Mouse (Mus musculus): ENCODE measurements around the gene Ankrd50. TPM values are rescaled to one million over a fixed set of nuclear protein-coding genes. Genes with fewer than 3 reads are reported as not detected.

Gene Ankrd50
- polyA plus RNA-seq, 1 experiment from 2014 or later = 11.2 TPM

- Histone ChIP-seq H3K4me2 (no peak overlapping the region), H3K4me3 (ENCODE audit: low read depth, low read length) (no peak overlapping the region), H3K27me3 (replicated peaks; ENCODE audit: control insufficient read depth, insufficient read depth, low read length) (no peaks in the 10 kb centered on the region), H3K4me1 (replicated peaks; ENCODE audit: control insufficient read depth, insufficient read depth, low read length) (no peaks in the 10 kb centered on the region), H3K9ac (ENCODE audit: low read depth, low read length) (no peak overlapping the region), H3K27ac (ENCODE audit: low read depth, low read length) (no peak overlapping the region), H3K9me3 (ENCODE audit: control insufficient read depth, low read length) (no peaks in the 10 kb centered on the region), H3K36me3 (ENCODE audit: control insufficient read depth, insufficient read depth, low read length) (peaks cover 32% of the 10 kb centered on the region)
- no peak for ATAC-seq (replicated peaks; ENCODE audit: low FRiP score)
- DNase-seq (ENCODE audit: low spot score) = no peak
- WGBS = 68% methylated on average over 5 of the region's 5 CpGs
Observed at GRCm38 (mm10) chr3:38459507-38460249, 25.0 kb downstream of the Ankrd50 start.

- Histone ChIP-seq H3K27me3 (replicated peaks; ENCODE audit: control insufficient read depth, insufficient read depth, low read length) (no peaks in the 10 kb centered on the region), H3K4me1 (replicated peaks; ENCODE audit: control insufficient read depth, insufficient read depth, low read length) (no peaks in the 10 kb centered on the region), H3K36me3 (ENCODE audit: control insufficient read depth, insufficient read depth, low read length) (peaks cover 34% of the 10 kb centered on the region), H3K4me2 (no peak overlapping the region), H3K4me3 (ENCODE audit: low read depth, low read length) (no peak overlapping the region), H3K9ac (ENCODE audit: low read depth, low read length) (no peak overlapping the region), H3K9me3 (ENCODE audit: control insufficient read depth, low read length) (no peaks in the 10 kb centered on the region), H3K27ac (ENCODE audit: low read depth, low read length) (no peak overlapping the region)
- ATAC-seq (replicated peaks; ENCODE audit: low FRiP score) (no peak), DNase-seq (ENCODE audit: low spot score) (no peak)
- WGBS = 94% methylated on average over 14 of the region's 14 CpGs
Observed at GRCm38 (mm10) chr3:38457041-38457440, 27.6 kb downstream of the Ankrd50 start.

DNA sequence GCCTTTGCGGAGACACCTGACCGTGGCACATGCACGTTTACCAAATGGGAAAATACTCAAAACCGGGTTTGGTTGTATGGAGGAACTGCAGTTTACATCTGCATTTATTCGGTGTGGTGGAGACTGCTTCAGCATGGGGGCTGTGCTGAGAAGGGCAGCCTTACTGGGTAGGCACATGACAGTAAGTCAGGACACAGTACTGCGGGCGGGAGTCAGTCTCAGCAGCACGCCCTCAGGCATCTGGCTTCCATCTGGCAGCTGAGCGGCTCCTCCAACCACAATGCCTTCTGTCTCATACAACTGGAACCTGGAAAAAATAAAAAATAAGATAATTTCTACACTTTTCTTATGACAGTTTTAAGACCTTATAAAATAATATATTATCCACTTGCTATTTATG, 32.4 kb downstream of the Ankrd50 start:
- Histone ChIP-seq H3K27me3 (replicated peaks; ENCODE audit: control insufficient read depth, insufficient read depth, low read length) (no peaks in the 10 kb centered on the region), H3K9ac (ENCODE audit: low read depth, low read length) (no peak overlapping the region), H3K27ac (ENCODE audit: low read depth, low read length) (no peak overlapping the region), H3K4me1 (replicated peaks; ENCODE audit: control insufficient read depth, insufficient read depth, low read length) (no peaks in the 10 kb centered on the region), H3K36me3 (ENCODE audit: control insufficient read depth, insufficient read depth, low read length) (peaks cover 39% of the 10 kb centered on the region), H3K4me2 (no peak overlapping the region), H3K9me3 (ENCODE audit: control insufficient read depth, low read length) (no peaks in the 10 kb centered on the region), H3K4me3 (ENCODE audit: low read depth, low read length) (no peak overlapping the region)
- DNase-seq (ENCODE audit: low spot score) = no peak
- 86% methylated on average over 9 of the region's 9 CpGs for WGBS
- ATAC-seq (replicated peaks; ENCODE audit: low FRiP score) = no peak

DNA sequence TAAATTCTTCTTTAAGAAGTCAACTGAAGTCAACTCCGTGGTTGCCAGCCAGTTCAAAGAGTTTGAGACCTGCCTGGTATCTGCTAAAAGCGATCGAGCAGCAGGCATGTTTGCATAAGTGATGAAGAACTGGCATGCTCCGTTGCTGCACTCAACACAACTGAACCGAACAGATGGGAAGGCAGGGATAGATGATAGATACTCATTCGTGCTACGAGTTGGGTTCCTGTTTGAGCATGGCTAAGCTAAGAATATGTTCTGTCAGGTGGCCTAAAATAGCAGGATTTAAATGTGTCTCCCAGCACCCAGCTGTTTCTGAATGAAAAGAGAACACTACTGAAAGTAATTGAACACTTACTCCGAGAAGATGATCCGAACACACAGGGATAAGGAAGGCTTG, 38.1 kb downstream of the Ankrd50 start:
- H3K4me3 ChIP-seq (ENCODE audit: low read depth, low read length) = no peak overlapping the region
- H3K4me2 ChIP-seq = no peak overlapping the region
- ATAC-seq (replicated peaks; ENCODE audit: low FRiP score) (no peak), DNase-seq (ENCODE audit: low spot score) (no peak)
- no peak overlapping the region for H3K27ac ChIP-seq (ENCODE audit: low read depth, low read length)
- no peaks in the 10 kb centered on the region for H3K4me1 ChIP-seq (replicated peaks; ENCODE audit: control insufficient read depth, insufficient read depth, low read length)
- no peaks in the 10 kb centered on the region for H3K9me3 ChIP-seq (ENCODE audit: control insufficient read depth, low read length)
- peaks cover 6% of the 10 kb centered on the region for H3K36me3 ChIP-seq (ENCODE audit: control insufficient read depth, insufficient read depth, low read length)
- 88% methylated on average over 9 of the region's 9 CpGs for WGBS
- no peak overlapping the region for H3K9ac ChIP-seq (ENCODE audit: low read depth, low read length)
- H3K27me3 ChIP-seq (replicated peaks; ENCODE audit: control insufficient read depth, insufficient read depth, low read length) = no peaks in the 10 kb centered on the region

DNA sequence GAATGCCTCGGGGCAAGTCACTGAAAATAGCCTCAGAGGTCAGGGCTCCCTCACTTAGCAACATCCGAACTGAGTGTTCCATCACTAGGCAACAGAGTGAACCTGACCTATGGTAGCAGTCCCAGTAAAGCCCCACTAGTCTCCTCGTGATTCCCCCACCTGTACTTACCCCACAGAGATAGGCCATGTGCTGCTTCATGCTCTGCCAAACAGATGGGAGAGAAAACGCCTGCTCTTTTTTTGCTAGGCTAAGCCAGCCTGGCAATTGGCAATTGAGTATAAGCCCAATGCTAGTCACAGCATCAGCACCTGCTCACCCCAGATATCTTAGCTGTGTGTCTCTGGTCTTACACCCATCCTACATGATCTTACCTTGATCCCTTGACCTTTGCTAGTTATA, 40.8 kb downstream of the Ankrd50 start:
- Histone ChIP-seq H3K27ac (ENCODE audit: low read depth, low read length) (no peak overlapping the region), H3K4me2 (no peak overlapping the region), H3K27me3 (replicated peaks; ENCODE audit: control insufficient read depth, insufficient read depth, low read length) (no peaks in the 10 kb centered on the region), H3K9me3 (ENCODE audit: control insufficient read depth, low read length) (no peaks in the 10 kb centered on the region), H3K4me1 (replicated peaks; ENCODE audit: control insufficient read depth, insufficient read depth, low read length) (no peaks in the 10 kb centered on the region), H3K4me3 (ENCODE audit: low read depth, low read length) (no peak overlapping the region), H3K36me3 (ENCODE audit: control insufficient read depth, insufficient read depth, low read length) (no peaks in the 10 kb centered on the region), H3K9ac (ENCODE audit: low read depth, low read length) (no peak overlapping the region)
- no peak for ATAC-seq (replicated peaks; ENCODE audit: low FRiP score)
- DNase-seq (ENCODE audit: low spot score) = no peak
- 58% methylated on average over 4 of the region's 4 CpGs for WGBS

DNA sequence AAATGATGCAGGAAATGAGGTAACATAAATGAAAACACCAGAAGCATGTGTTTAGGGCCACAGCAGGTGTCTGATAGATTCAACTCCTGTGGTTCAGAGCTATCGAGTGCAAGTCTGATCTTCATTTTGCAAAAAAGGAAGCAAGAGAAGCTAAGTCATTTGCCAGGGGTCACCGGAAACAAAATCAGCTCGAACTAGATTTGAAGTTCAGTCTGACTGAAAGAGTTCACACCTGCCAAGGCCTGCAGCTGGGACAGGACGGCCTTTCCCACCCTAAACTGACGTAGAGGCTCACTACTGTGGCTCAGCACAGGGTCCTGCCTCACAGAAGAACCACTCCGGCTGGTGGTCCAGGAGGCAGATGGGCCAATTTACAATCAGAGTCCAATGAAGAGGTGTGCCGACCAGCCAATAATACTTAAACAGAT, 44.1 kb downstream of the Ankrd50 start:
- H3K27me3 ChIP-seq (replicated peaks; ENCODE audit: control insufficient read depth, insufficient read depth, low read length) = no peaks in the 10 kb centered on the region
- H3K9me3 ChIP-seq (ENCODE audit: control insufficient read depth, low read length) = no peaks in the 10 kb centered on the region
- H3K4me2 ChIP-seq = no peak overlapping the region
- ATAC-seq (replicated peaks; ENCODE audit: low FRiP score) (no peak), DNase-seq (ENCODE audit: low spot score) (no peak)
- no peak overlapping the region for H3K4me3 ChIP-seq (ENCODE audit: low read depth, low read length)
- H3K4me1 ChIP-seq (replicated peaks; ENCODE audit: control insufficient read depth, insufficient read depth, low read length) = no peaks in the 10 kb centered on the region
- no peak overlapping the region for H3K9ac ChIP-seq (ENCODE audit: low read depth, low read length)
- 70% methylated on average over 7 of the region's 7 CpGs for WGBS
- H3K27ac ChIP-seq (ENCODE audit: low read depth, low read length) = no peak overlapping the region
- no peaks in the 10 kb centered on the region for H3K36me3 ChIP-seq (ENCODE audit: control insufficient read depth, insufficient read depth, low read length)

DNA sequence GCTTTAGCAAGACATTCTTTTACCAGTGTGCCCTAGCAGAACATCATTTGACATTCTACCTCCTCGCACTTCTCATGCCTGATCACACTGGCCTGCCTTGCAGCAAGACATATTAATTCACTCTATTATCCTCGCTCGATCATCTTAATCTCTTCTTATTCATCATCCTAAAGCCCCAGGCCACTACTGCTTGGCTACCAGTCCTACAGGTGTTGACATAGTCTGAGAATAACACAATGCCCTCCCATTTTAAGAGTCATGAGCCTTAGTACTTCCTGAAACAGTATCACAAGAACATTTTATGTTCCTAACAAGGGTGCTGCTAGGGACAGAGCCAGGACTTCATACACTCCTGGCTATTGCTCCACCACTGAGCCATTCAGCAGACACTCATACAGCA, 48.0 kb downstream of the Ankrd50 start:
- no peak for ATAC-seq (replicated peaks; ENCODE audit: low FRiP score)
- no peaks in the 10 kb centered on the region for H3K9me3 ChIP-seq (ENCODE audit: control insufficient read depth, low read length)
- no peaks in the 10 kb centered on the region for H3K36me3 ChIP-seq (ENCODE audit: control insufficient read depth, insufficient read depth, low read length)
- H3K4me1 ChIP-seq (replicated peaks; ENCODE audit: control insufficient read depth, insufficient read depth, low read length) = no peaks in the 10 kb centered on the region
- no peak overlapping the region for H3K9ac ChIP-seq (ENCODE audit: low read depth, low read length)
- no peak overlapping the region for H3K27ac ChIP-seq (ENCODE audit: low read depth, low read length)
- no peaks in the 10 kb centered on the region for H3K27me3 ChIP-seq (replicated peaks; ENCODE audit: control insufficient read depth, insufficient read depth, low read length)
- no peak for DNase-seq (ENCODE audit: low spot score)
- no peak overlapping the region for H3K4me3 ChIP-seq (ENCODE audit: low read depth, low read length)
- H3K4me2 ChIP-seq = no peak overlapping the region
- 90% methylated on average over 3 of the region's 3 CpGs for WGBS

GRCm38 (mm10) chr3:38435828-38436227, 48.8 kb downstream of the Ankrd50 start:
- H3K4me3 ChIP-seq (ENCODE audit: low read depth, low read length) = no peak overlapping the region
- no peaks in the 10 kb centered on the region for H3K27me3 ChIP-seq (replicated peaks; ENCODE audit: control insufficient read depth, insufficient read depth, low read length)
- H3K36me3 ChIP-seq (ENCODE audit: control insufficient read depth, insufficient read depth, low read length) = no peaks in the 10 kb centered on the region
- H3K27ac ChIP-seq (ENCODE audit: low read depth, low read length) = no peak overlapping the region
- no peak overlapping the region for H3K9ac ChIP-seq (ENCODE audit: low read depth, low read length)
- no peak overlapping the region for H3K4me2 ChIP-seq
- DNase-seq (ENCODE audit: low spot score) = no peak
- 70% methylated on average over 6 of the region's 6 CpGs for WGBS
- no peaks in the 10 kb centered on the region for H3K9me3 ChIP-seq (ENCODE audit: control insufficient read depth, low read length)
- no peak for ATAC-seq (replicated peaks; ENCODE audit: low FRiP score)
- H3K4me1 ChIP-seq (replicated peaks; ENCODE audit: control insufficient read depth, insufficient read depth, low read length) = no peaks in the 10 kb centered on the region

DNA sequence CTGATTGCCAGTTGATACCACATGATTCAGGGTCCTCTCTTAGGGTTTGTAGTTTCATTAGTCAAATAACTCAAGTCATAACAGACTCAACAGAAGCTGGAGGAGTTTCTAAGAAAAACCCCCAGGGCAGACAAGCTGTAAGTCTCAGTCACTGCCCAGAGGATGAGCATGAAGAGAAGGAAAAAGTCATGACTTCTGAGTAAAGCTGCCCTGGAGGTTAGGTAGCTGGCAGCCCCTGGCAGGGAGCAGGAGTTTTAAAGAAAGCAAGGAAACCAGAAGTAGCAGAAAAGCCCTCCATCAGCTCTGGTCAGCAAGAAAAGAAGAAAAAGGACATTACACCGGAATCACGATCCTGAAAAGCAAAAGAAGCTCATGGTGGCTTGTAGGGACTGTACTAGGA, 50.2 kb downstream of the Ankrd50 start:
- H3K4me3 ChIP-seq (ENCODE audit: low read depth, low read length) = no peak overlapping the region
- WGBS = 90% methylated on average over 2 of the region's 2 CpGs
- H3K4me1 ChIP-seq (replicated peaks; ENCODE audit: control insufficient read depth, insufficient read depth, low read length) = no peaks in the 10 kb centered on the region
- no peaks in the 10 kb centered on the region for H3K27me3 ChIP-seq (replicated peaks; ENCODE audit: control insufficient read depth, insufficient read depth, low read length)
- DNase-seq (ENCODE audit: low spot score) (no peak), ATAC-seq (replicated peaks; ENCODE audit: low FRiP score) (no peak)
- no peak overlapping the region for H3K4me2 ChIP-seq
- H3K36me3 ChIP-seq (ENCODE audit: control insufficient read depth, insufficient read depth, low read length) = no peaks in the 10 kb centered on the region
- no peak overlapping the region for H3K9ac ChIP-seq (ENCODE audit: low read depth, low read length)
- no peaks in the 10 kb centered on the region for H3K9me3 ChIP-seq (ENCODE audit: control insufficient read depth, low read length)
- H3K27ac ChIP-seq (ENCODE audit: low read depth, low read length) = no peak overlapping the region
